Mouse (Mus musculus) limb, embryonic 14.5 days (tissue): ENCODE results near the gene Gm10198. TPM values are rescaled to one million over a fixed set of nuclear protein-coding genes. Genes with fewer than 3 reads are reported as not detected.

ENCODE experiments used
- ATAC-seq: fragments of 200-750 bp; cut with Nextera tagmentation; 2 replicates; pipeline ENCODE4 v1.8.0; 2017; ENCODE audit warnings: low read depth, moderate number of reproducible peaks, moderate TSS enrichment; ENCODE audit not compliant: low FRiP score
- DNase-seq: peaks from one replicate; pipeline ENCODE4 v3.0.0-alpha.2; 2015; ENCODE audit warnings: low spot score
- H3K27ac ChIP-seq: fragments of 300-500 bp; sonication (generic); replicated peaks from 2 replicates; pipeline ENCODE4 v1.5.1; 2014; ENCODE audit warnings: low read depth, mild to moderate bottlenecking, low read length, moderate library complexity, mixed read lengths
- H3K27me3 ChIP-seq: fragments of 300-500 bp; sonication (generic); 2 replicates; pipeline ENCODE4 v1.6.1; 2014; ENCODE audit warnings: low read length, mixed read lengths; ENCODE audit not compliant: control insufficient read depth, insufficient read depth
- H3K36me3 ChIP-seq: fragments of 300-500 bp; sonication (generic); 2 replicates; pipeline ENCODE4 v1.6.1; 2014; ENCODE audit warnings: mild to moderate bottlenecking, low read length, moderate library complexity, mixed read lengths; ENCODE audit not compliant: control insufficient read depth, insufficient read depth
- H3K4me1 ChIP-seq: fragments of 300-500 bp; sonication (generic); 2 replicates; pipeline ENCODE4 v1.6.1; 2014; ENCODE audit warnings: antibody characterized with exemption, low read length, mixed read lengths; ENCODE audit not compliant: control insufficient read depth, insufficient read depth
- H3K4me2 ChIP-seq: fragments of 300-500 bp; sonication (generic); replicated peaks from 2 replicates; pipeline ENCODE4 v1.6.1; 2014; ENCODE audit warnings: low read depth, mild to moderate bottlenecking, low read length, moderate library complexity; ENCODE audit not compliant: severe bottlenecking
- H3K4me3 ChIP-seq: fragments of 300-500 bp; sonication (generic); replicated peaks from 2 replicates; pipeline ENCODE4 v1.5.1; 2014; ENCODE audit warnings: low read length
- H3K9ac ChIP-seq: fragments of 300-500 bp; sonication (generic); 2 replicates; pipeline ENCODE4 v1.6.1; 2014; ENCODE audit warnings: mild to moderate bottlenecking, low read depth, low read length, moderate library complexity; ENCODE audit not compliant: severe bottlenecking
- H3K9me3 ChIP-seq: fragments of 300-500 bp; sonication (generic); 2 replicates; pipeline ENCODE4 v1.6.1; 2016; ENCODE audit warnings: low read length; ENCODE audit not compliant: control insufficient read depth
- POLR2A ChIP-seq: fragments of 200-500 bp; IDR thresholded peaks from 2 replicates; pipeline ENCODE4 v1.8.0; 2012; ENCODE audit warnings: inconsistent platforms, mild to moderate bottlenecking, moderate library complexity, borderline replicate concordance; ENCODE audit not compliant: insufficient read depth, insufficient read length; ENCODE audit errors: extremely low read depth
- WGBS: fragments of 180-500 bp; shearing (Covaris S2); extraction: QIAGEN DNeasy Blood & Tissue Kit; methylation state at CpG from one replicate; pipeline ENCODE4 v1.1.7; 2014; 5-methylcytosine and 5-hydroxymethylcytosine counted together
- polyA plus RNA-seq, 2 experiments: library from polyadenylated mRNA; depleted of rRNA in 1 of 2; stranded (reverse) in 1 of 2; unstranded in 1 of 2; fragments of >200 nt; fragmentation: Nextera tagmentation in 1 of 2; extraction: Ambion mirVana in 1 of 2; gene quantifications; 2 replicates each; pipeline versions ENCODE4 v1.2.1 to v1.2.3; 2012 to 2014

Gene Gm10198
- polyA plus RNA-seq, 2 experiments = not detected

- DNase-seq (no peak), ATAC-seq (no peak)
- no peaks in the 10 kb centered on the region for H3K36me3 ChIP-seq
- no peak for TF ChIP-seq POLR2A
- H3K27me3 ChIP-seq = no peaks in the 10 kb centered on the region
- WGBS = 83% methylated on average over 6 of the region's 6 CpGs
- H3K9me3 ChIP-seq = peaks cover 13% of the 10 kb centered on the region; the same call in 1 of the 2 replicates
- H3K4me1 ChIP-seq = no peaks in the 10 kb centered on the region
- no peak overlapping the region for H3K27ac ChIP-seq
- H3K9ac ChIP-seq = no peak overlapping the region
- H3K4me3 ChIP-seq = no peak overlapping the region
- H3K4me2 ChIP-seq = no peak overlapping the region
Measured at GRCm38 (mm10) chr13:111640319-111640718, 47.7 kb downstream of the Gm10198 start.

Other genes with a start within 250 kb of the Gm10198 start
- 29.4 and 53.3 TPM in 2 replicates for gene Gpbp1, start 102.7 kb upstream of the Gm10198 start, polyA plus RNA-seq (2012; rRNA removed)
- gene Gpbp1, start 102.7 kb upstream of the Gm10198 start, polyA plus RNA-seq (2014; fragmentation: Nextera tagmentation; extraction: Ambion mirVana) = 84.2 and 97.0 TPM in 2 replicates
- gene Gm49496, start 42.8 kb upstream of the Gm10198 start, polyA plus RNA-seq (2012; rRNA removed) = not detected in 2 replicates
- not detected in 2 replicates for gene Gm49496, start 42.8 kb upstream of the Gm10198 start, polyA plus RNA-seq (2014; fragmentation: Nextera tagmentation; extraction: Ambion mirVana)
- gene Mier3, start 88.2 kb downstream of the Gm10198 start, polyA plus RNA-seq (2012; rRNA removed) = 23.3 and 25.7 TPM in 2 replicates
- gene Mier3, start 88.2 kb downstream of the Gm10198 start, polyA plus RNA-seq (2014; fragmentation: Nextera tagmentation; extraction: Ambion mirVana) = 31.2 and 33.2 TPM in 2 replicates
- gene Map3k1, start 216.2 kb downstream of the Gm10198 start, polyA plus RNA-seq (2012; rRNA removed) = 11.4 and 12.5 TPM in 2 replicates
- gene Map3k1, start 216.2 kb downstream of the Gm10198 start, polyA plus RNA-seq (2014; fragmentation: Nextera tagmentation; extraction: Ambion mirVana) = 15.5 and 15.8 TPM in 2 replicates